ENCODE assay signal across 8 mouse cellular contexts in the genomic region with DNA sequence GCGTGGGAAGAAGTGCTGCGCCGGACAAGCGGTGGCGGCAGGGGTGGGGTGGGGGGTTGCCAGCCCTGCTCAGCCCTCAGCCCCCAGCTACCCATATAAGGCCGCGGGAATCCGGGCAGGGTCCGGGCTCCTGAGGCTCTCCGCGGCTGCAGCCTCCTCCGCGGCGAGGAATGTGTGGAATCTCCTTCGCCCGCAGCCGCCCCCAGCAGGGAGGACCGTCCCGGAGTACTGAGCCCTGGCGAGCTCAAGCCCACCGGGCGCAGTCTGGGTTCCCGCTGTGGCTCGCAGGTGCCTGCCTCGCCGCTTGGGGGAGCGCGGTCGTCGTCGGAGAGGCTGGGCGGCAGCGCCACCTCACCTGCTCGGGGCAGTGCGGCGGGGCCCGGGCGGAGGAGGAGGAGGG. TPM values are rescaled to one million over a fixed set of nuclear protein-coding genes. Genes with fewer than 3 reads are reported as not detected.
DNase-seq lines count a peak whose midpoint lies in the region; ATAC-seq and TF ChIP-seq lines count a peak whose summit lies in the region.

No protein-coding gene starts in this region.

- TF ChIP-seq POLR2A in CH12.LX (IDR thresholded peaks at IDR 0.05; ENCODE audit: low read depth, low read length): no peak
- TF ChIP-seq POLR2A in testis, adult 2 months (IDR thresholded peaks at IDR 0.05; ENCODE audit: control insufficient read depth, low read depth, low read length): no peak

- H3K9ac ChIP-seq in CH12.LX (ENCODE audit: insufficient read depth, low read depth): no peak overlapping the region
- peak overlapping the region; percentile 65 for H3K9ac ChIP-seq in heart, embryonic 15.5 days
- peak overlapping the region; percentile 48; the same call in 1 of the 2 replicates for H3K9ac ChIP-seq in liver, postnatal 0 days (replicated peaks)
- peak overlapping the region; percentile 31; the same call in 1 of the 2 replicates for H3K9ac ChIP-seq in neural tube, embryonic 13.5 days

- peak overlapping the region in 2 of 3 experiments; percentile 31 to 47 for H3K4me3 ChIP-seq in CH12.LX (replicated peaks in 1 of 3; ENCODE audit: low read depth in 2 of 3, low read length in 2 of 3, poor library complexity in 1 of 3)
- H3K4me3 ChIP-seq in brown adipose tissue, adult 24 weeks (ENCODE audit: insufficient read depth, low read depth, low read length): peak overlapping the region; percentile 28; the same call in 1 of the 2 replicates
- peak overlapping the region; percentile 46 for H3K4me3 ChIP-seq in erythroblast, embryonic 14.5 days (replicated peaks)
- peak overlapping the region; percentile 90 for H3K4me3 ChIP-seq in heart, embryonic 15.5 days
- peak overlapping the region; percentile 58 for H3K4me3 ChIP-seq in liver, postnatal 0 days (ENCODE audit: low read depth, low read length)
- peak overlapping the region; percentile 51 for H3K4me3 ChIP-seq in neural tube, embryonic 13.5 days
- peak overlapping the region; percentile 71 for H3K4me3 ChIP-seq in testis, adult 2 months (ENCODE audit: control insufficient read depth, low read depth, low read length)

- H3K36me3 ChIP-seq in CH12.LX (replicated peaks in 1 of 2; ENCODE audit: control insufficient read depth in 1 of 2, insufficient read depth in 1 of 2, low read length in 1 of 2): no peaks in the 10 kb centered on the region
- H3K36me3 ChIP-seq in erythroblast, embryonic 14.5 days (ENCODE audit: control insufficient read depth): no peaks in the 10 kb centered on the region
- H3K36me3 ChIP-seq in heart, embryonic 15.5 days: no peaks in the 10 kb centered on the region
- no peaks in the 10 kb centered on the region for H3K36me3 ChIP-seq in liver, postnatal 0 days (replicated peaks; ENCODE audit: insufficient read depth, low read length)
- H3K36me3 ChIP-seq in neural tube, embryonic 13.5 days: no peaks in the 10 kb centered on the region
- H3K36me3 ChIP-seq in testis, adult 2 months (ENCODE audit: control insufficient read depth, insufficient read depth, low read length): no peaks in the 10 kb centered on the region

- H3K9me3 ChIP-seq in CH12.LX (replicated peaks; ENCODE audit: low read length): peaks cover 4% of the 10 kb centered on the region
- H3K9me3 ChIP-seq in erythroblast, embryonic 14.5 days (ENCODE audit: control insufficient read depth, low read length): no peaks in the 10 kb centered on the region
- no peaks in the 10 kb centered on the region for H3K9me3 ChIP-seq in heart, embryonic 15.5 days (replicated peaks)
- no peaks in the 10 kb centered on the region for H3K9me3 ChIP-seq in liver, postnatal 0 days (ENCODE audit: low read length)
- no peaks in the 10 kb centered on the region for H3K9me3 ChIP-seq in neural tube, embryonic 13.5 days

- dilution Hi-C loops in CH12.LX (cut with MboI; ENCODE audit: extremely low pct_ligation_motif_present, extremely low pct_unique_long_range_greater_than_20kb, low sequenced_read_pairs): no loop called here

- no peak for TF ChIP-seq EP300 in CH12.LX (IDR thresholded peaks at IDR 0.05; ENCODE audit: low read length)
- TF ChIP-seq EP300 in liver, postnatal 0 days (IDR thresholded peaks at IDR 0.05; ENCODE audit: low read depth): no peak

- peaks cover 10 to 33% of the 10 kb centered on the region in 2 experiments for H3K4me1 ChIP-seq in CH12.LX (ENCODE audit: control insufficient read depth in 1 of 2, insufficient read depth in 2 of 2)
- H3K4me1 ChIP-seq in brown adipose tissue, adult 24 weeks (ENCODE audit: control insufficient read depth, insufficient read depth, insufficient read length, low read length): peaks cover 5% of the 10 kb centered on the region
- peaks cover 9% of the 10 kb centered on the region for H3K4me1 ChIP-seq in erythroblast, embryonic 14.5 days (ENCODE audit: control insufficient read depth)
- peaks cover 10% of the 10 kb centered on the region for H3K4me1 ChIP-seq in heart, embryonic 15.5 days (replicated peaks)
- H3K4me1 ChIP-seq in liver, postnatal 0 days (ENCODE audit: insufficient read depth): peaks cover 10% of the 10 kb centered on the region
- peaks cover 20% of the 10 kb centered on the region for H3K4me1 ChIP-seq in neural tube, embryonic 13.5 days (replicated peaks)
- peaks cover 2% of the 10 kb centered on the region; the same call in 1 of the 2 replicates for H3K4me1 ChIP-seq in testis, adult 2 months (ENCODE audit: control insufficient read depth, insufficient read depth, low read length)

- under 1% methylated on average over 28 of the region's 38 CpGs for WGBS in heart, embryonic 15.5 days
- WGBS in liver, postnatal 0 days (ENCODE audit: insufficient replicate concordance): 0% methylated on average over 34 of the region's 38 CpGs
- WGBS in neural tube, embryonic 13.5 days: under 1% methylated on average over 30 of the region's 38 CpGs

- DNase-seq in CH12.LX (ENCODE audit: extremely low read depth): peak; percentile 70
- DNase-seq in kidney, postnatal 10 days: peak; percentile 90
- peak; percentile 85 for DNase-seq in liver, postnatal 0 days

- no peak overlapping the region for H3K27ac ChIP-seq in CH12.LX (ENCODE audit: insufficient read depth, low read depth)
- H3K27ac ChIP-seq in brown adipose tissue, adult 24 weeks (replicated peaks; ENCODE audit: low read depth, low read length): no peak overlapping the region
- H3K27ac ChIP-seq in heart, embryonic 15.5 days: no peak overlapping the region
- no peak overlapping the region for H3K27ac ChIP-seq in liver, postnatal 0 days (ENCODE audit: low read depth)
- no peak overlapping the region for H3K27ac ChIP-seq in neural tube, embryonic 13.5 days (replicated peaks)
- H3K27ac ChIP-seq in testis, adult 2 months (ENCODE audit: control insufficient read depth, insufficient read depth, low read depth, low read length): peak overlapping the region; percentile 64; the same call in 1 of the 2 replicates

- H3K27me3 ChIP-seq in CH12.LX (replicated peaks): peaks cover 6% of the 10 kb centered on the region
- peaks cover 42% of the 10 kb centered on the region for H3K27me3 ChIP-seq in erythroblast, embryonic 14.5 days (ENCODE audit: control insufficient read depth)
- H3K27me3 ChIP-seq in heart, embryonic 15.5 days: 0 out of 2 replicates have a peak, but pooled peaks cover 6% of the 10 kb centered on the region
- H3K27me3 ChIP-seq in liver, postnatal 0 days (ENCODE audit: insufficient read depth, low read length): 0 out of 2 replicates have a peak, but pooled peaks cover 3% of the 10 kb centered on the region
- peaks cover 41% of the 10 kb centered on the region for H3K27me3 ChIP-seq in neural tube, embryonic 13.5 days
- no peaks in the 10 kb centered on the region for H3K27me3 ChIP-seq in testis, adult 2 months (ENCODE audit: control insufficient read depth, insufficient read depth, low read length)

- H3K4me2 ChIP-seq in CH12.LX (ENCODE audit: insufficient read depth, low read depth, poor library complexity, severe bottlenecking): peak overlapping the region; percentile 86; the same call in 1 of the 2 replicates
- peak overlapping the region; percentile 90 for H3K4me2 ChIP-seq in heart, embryonic 15.5 days
- peak overlapping the region; percentile 70 for H3K4me2 ChIP-seq in liver, postnatal 0 days (ENCODE audit: low read depth, low read length)
- H3K4me2 ChIP-seq in neural tube, embryonic 13.5 days: peak overlapping the region; percentile 79

- H3K79me2 ChIP-seq in CH12.LX (replicated peaks; ENCODE audit: control insufficient read depth, extremely low read depth, insufficient read depth, poor library complexity, severe bottlenecking): no peaks in the 10 kb centered on the region

- in situ Hi-C loops in CH12.LX (cut with MboI; ENCODE audit: low pct_ligation_motif_present, low pct_unique_long_range_greater_than_20kb, low sequenced_read_pairs): loop anchor here (5.0 kb wide), 2 partner anchors 37 to 67 kb away; no protein-coding TSS in a partner anchor

- TF ChIP-seq RAD21 in CH12.LX (IDR thresholded peaks at IDR 0.05; ENCODE audit: low read depth, low read length): peak; percentile 72

- TF ChIP-seq CTCF in CH12.LX (conservative IDR thresholded peaks at IDR 0.05 in 1 of 2, IDR thresholded peaks at IDR 0.05 in 1 of 2; ENCODE audit: low read depth in 2 of 2, low read length in 2 of 2): peak in 1 of 2 experiments; percentile 89; a peak in 2 of 4 replicates
- TF ChIP-seq CTCF in liver, postnatal 0 days (IDR thresholded peaks at IDR 0.05; ENCODE audit: low read depth): peak; percentile 82
- peak; percentile 46; the same call in 1 of the 2 replicates for TF ChIP-seq CTCF in testis, adult 2 months (IDR thresholded peaks at IDR 0.05; ENCODE audit: control insufficient read depth, insufficient read depth, insufficient replicate concordance, low read depth, low read length)

- peak; percentile 88 for ATAC-seq in heart, embryonic 15.5 days (replicated peaks; ENCODE audit: insufficient number of reproducible peaks, insufficient read depth, low FRiP score, low read depth)
- peak; percentile 91 for ATAC-seq in liver, postnatal 0 days
- ATAC-seq in neural tube, embryonic 13.5 days (ENCODE audit: low read depth): peak; percentile 78

TF ChIP-seq in CH12.LX, 34 proteins besides CTCF, POLR2A, EP300 and RAD21 (continues in another document):
- TF ChIP-seq SMC3 (IDR thresholded peaks at IDR 0.05; ENCODE audit: low read depth, low read length) (peak; percentile 79), MAZ (IDR thresholded peaks at IDR 0.05; ENCODE audit: low read depth, low read length) (peak; percentile 66; the same call in 1 of the 2 replicates), MXI1 (IDR thresholded peaks at IDR 0.05; ENCODE audit: low read depth, low read length) (peak; percentile 15; the same call in 1 of the 2 replicates), USF2 (conservative IDR thresholded peaks at IDR 0.05; ENCODE audit: low read depth, low read length) (no peak), TCF12 (IDR thresholded peaks at IDR 0.05; ENCODE audit: low read depth, low read length) (0 out of 2 replicates have a peak, but pooled peaks have one; percentile 36), MAX (IDR thresholded peaks at IDR 0.05; ENCODE audit: low read length) (no peak), TBP (conservative IDR thresholded peaks at IDR 0.05; ENCODE audit: low read depth, low read length) (no peak), SIN3A (IDR thresholded peaks at IDR 0.05; ENCODE audit: low read length) (0 out of 2 replicates have a peak, but pooled peaks have one; percentile 13), ZC3H11A (IDR thresholded peaks at IDR 0.05; ENCODE audit: low read depth, low read length) (peak; percentile 5; the same call in 1 of the 2 replicates)

RNA-seq across cellular contexts. Expression of a gene that starts 0.3 kb away (rescaled TPM):
- total RNA-seq in CH12.LX (2012; rRNA removed) (4.5 and 5.3 TPM in 2 replicates), CH12.LX (2014; rRNA removed) (6.6 and 6.8 TPM in 2 replicates)
- 10.9 and 12.4 TPM in 2 replicates for polyA plus RNA-seq in CH12.LX (2012; ENCODE audit: insufficient read length, low read depth)
- 5.0 and 8.3 TPM in 2 replicates for polyA plus RNA-seq in brown adipose tissue, adult 24 weeks (2012; ENCODE audit: insufficient read depth, insufficient read length, missing spikeins)
- 0.02 TPM in 1 of 2 replicates, not detected in the other for polyA plus RNA-seq in erythroblast, embryonic 14.5 days (2012)
- polyA plus RNA-seq in heart, embryonic 15.5 days (2015; fragmentation: Nextera tagmentation; extraction: Ambion mirVana): 3.5 and 4.4 TPM in 2 replicates
- 0.62 TPM in 2 replicates for polyA plus RNA-seq in liver, postnatal 0 days (2015; fragmentation: Nextera tagmentation; extraction: Ambion mirVana)
- 1.4 and 1.7 TPM in 2 replicates for polyA plus RNA-seq in neural tube, embryonic 13.5 days (2015; fragmentation: Nextera tagmentation; extraction: Ambion mirVana)
- 29.1 and 32.9 TPM in 2 replicates for polyA plus RNA-seq in testis, adult 2 months (2012; rRNA removed)

Comparison
In these comparisons a context has a peak if more than half of its experiments do, and no peak if none do; other contexts are left out.
1. H3K4me3 ChIP-seq: peak in every context shown above with its lines; median percentile 90 in heart, embryonic 15.5 days; 71 in testis, adult 2 months; 58 in liver, postnatal 0 days; 51 in neural tube, embryonic 13.5 days; 46 in erythroblast, embryonic 14.5 days; 39 in CH12.LX; 28 in brown adipose tissue, adult 24 weeks.